Mouse (Mus musculus): ENCODE measurements at regions not wholly inside any gene's neighbourhood (a gene's known extent, or its start where the extent isn't known, plus 50 kb on each side); places are given as distances from the start of the nearest gene placed in this dataset.

DNA sequence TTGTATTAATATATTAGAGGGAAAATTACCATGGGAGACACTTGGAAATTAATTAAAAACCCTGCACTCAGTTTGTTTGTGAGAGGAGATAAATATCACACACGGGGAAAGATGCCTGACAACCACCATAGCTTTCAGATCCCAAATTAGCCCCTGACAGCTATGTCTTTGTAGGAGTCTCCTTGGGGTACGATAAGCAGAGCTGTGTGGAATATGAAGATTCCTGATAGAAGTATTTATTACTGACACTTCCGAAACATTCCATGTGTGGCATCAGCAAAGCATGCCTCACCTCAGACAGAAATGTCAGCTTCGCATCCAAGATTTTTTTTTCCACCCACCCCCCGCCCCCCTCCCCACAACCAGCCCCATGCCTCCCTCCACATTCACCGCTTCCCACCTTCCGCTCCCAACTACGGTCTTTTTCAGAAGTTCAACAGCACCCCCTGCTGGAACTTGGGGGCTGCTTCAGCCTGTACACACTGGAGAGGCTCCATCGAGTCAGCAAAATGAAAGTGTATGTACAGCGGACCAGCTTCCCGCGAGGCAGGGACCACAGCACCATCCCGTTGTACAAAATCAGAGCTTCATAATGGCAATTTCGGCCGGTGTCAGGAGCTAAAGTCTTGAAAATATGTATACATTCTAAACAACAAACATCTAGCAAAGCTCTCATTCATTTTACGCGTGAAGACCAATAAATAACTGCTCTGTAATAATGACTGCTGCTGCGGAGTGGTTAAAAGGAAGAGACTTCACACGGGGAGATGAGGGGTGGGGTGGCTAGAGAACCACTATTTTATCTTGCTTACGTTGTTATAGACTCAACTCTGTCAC is 66.7 kb downstream of the Rwdd3 start:
- ChIA-PET CTCF (interaction anchor here (0.5 to 1.4 kb wide), 16 partner anchors 11 to 863 kb away, joined by 3 to 8 read pairs (median 3); partner anchors contain the start of gene Rwdd3 (in 1 of the 4)), POLR2A (interaction anchor here in 2 of 4 experiments (0.7 kb wide), 2 partner anchors 245 to 1260 kb away, joined by 4 to 5 read pairs; no protein-coding TSS in a partner anchor)

DNA sequence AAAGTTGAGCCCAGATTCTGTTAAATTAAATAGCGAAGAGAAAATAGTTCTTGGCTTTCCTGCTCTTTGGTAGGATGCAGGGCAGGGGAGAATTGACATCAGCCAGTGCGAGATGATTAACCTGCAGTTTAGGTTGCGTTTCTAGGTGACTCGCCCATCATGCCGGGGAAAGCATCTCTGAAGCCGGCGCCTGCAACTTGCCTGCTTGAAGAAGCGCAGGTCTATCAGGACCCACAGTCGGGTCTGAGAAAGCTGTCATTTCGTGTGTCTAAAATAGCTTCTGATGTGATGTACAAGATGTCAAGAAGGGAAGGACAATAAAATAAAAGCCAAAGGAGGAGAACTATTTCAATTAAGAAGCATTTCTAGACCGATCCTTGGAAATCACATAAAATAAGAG is 68.6 kb downstream of the Rwdd3 start:
- ChIA-PET POLR2A (no interaction called here), CTCF (no interaction called here)

DNA sequence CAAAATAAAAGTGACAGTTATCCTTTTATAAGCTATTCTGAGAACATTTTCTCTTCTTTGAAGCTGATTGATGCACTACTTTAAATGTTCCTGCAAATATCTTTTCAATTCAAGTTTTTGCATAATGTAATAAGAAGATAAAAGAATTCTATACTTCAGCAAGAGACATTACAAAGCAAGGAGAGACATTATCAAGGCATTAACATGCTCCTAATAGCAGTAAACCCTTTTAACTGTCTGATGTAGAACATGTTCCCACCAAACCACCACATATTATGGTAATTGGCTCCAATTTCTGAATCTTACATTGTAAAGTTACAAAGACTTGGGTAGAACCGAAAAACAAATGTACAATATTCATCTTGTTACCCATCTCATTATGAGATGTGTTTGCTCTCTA is 69.4 kb downstream of the Rwdd3 start:
- ChIA-PET POLR2A (no interaction called here), CTCF (no interaction called here)

DNA sequence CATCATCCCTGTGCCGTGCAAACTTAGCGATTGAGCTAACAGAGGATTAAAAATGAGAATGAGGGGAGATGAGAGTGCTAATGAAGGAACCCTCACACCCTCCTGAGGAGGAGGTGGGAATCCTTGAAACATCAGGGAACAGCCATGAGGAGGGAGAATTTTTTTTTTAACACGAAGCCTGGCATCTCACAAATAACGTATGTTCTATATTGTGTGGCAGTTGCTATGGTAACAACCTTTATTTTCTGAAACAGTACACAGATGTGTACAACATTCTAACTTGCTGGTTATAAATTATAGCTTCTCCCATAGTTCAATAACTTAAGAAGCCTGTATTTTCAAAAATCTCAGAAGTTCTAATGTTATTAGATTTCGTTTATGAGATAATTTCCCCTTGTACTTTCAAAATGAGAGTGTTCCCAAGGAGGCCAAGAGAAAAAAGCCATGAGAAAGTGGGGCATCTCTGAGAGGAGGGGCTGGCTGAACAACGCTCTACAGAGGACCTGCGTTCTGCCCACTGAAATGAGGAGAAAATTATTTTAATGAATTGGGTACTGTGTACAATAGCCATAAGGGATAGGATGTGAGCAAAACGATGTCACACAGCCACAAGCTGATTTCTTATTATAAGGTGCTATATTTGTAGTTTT is 71.2 kb downstream of the Rwdd3 start:
- ChIA-PET CTCF (no interaction called here), POLR2A (no interaction called here)

DNA sequence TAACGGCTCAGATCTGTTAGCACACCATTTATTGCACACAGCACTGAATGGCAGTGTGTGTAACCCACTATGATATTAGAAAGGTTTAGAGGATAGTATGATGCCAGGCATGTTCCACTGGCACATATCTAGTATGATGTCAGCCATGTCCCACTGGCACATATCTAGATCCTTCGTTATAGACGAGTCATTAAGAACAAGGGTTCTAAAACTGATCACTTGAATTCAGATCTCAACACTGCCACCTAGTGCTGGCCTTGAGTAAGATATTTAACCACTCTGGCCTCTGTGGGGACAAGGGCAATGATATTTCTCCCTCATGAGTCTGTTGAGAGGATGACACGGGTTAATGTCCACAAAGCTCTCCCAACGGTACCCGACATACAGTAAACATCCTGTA is 78.0 kb downstream of the Rwdd3 start:
- POLR2A ChIA-PET = no interaction called here
- CTCF ChIA-PET = no interaction called here

DNA sequence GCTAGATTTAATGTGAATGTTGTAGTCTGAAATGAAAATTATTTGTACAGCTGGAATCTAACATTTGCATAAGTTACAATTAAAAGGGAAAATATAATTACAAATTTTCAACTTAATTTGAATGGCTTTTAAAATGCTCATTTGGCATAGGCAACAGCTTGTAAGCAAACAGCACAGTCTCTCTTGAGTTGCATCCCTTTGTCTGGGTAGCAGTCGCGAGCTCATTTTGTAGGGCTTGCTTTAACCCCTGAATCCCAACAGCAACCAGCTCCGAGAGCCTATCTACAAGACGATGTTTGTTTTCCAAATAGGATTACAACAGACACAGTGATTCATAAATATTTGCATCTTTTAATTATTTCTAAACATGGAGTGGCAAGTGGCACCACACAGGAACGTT is 82.8 kb downstream of the Rwdd3 start:
- CTCF ChIA-PET = interaction anchor here in 1 of 4 experiments (0.6 kb wide), 1 partner anchor 15 kb away, joined by 3 read pairs; no protein-coding TSS in a partner anchor
- POLR2A ChIA-PET = interaction anchor here in 1 of 4 experiments (0.5 kb wide), 1 partner anchor 792 kb away, joined by 7 read pairs; no protein-coding TSS in a partner anchor

DNA sequence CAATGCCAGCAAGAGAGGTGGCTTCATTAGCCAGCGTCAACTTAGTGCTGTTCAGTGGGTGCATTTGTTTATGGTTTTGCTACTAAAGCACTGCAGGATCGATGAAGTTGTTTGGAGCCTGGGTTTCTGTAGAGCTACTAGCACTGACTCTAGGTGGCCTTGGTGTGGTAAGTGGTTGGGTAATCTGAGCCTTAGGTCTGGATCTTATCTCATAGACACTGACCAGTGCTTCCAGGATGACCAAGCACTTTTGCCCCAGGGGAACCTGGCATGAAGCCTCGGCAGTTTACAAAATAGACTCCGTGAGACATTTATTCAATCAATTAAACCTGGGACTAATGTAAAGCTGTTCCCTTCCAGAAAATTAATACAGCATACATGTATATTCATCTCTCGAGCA is 102.8 kb downstream of the Rwdd3 start:
- ChIA-PET POLR2A (no interaction called here), CTCF (no interaction called here)

DNA sequence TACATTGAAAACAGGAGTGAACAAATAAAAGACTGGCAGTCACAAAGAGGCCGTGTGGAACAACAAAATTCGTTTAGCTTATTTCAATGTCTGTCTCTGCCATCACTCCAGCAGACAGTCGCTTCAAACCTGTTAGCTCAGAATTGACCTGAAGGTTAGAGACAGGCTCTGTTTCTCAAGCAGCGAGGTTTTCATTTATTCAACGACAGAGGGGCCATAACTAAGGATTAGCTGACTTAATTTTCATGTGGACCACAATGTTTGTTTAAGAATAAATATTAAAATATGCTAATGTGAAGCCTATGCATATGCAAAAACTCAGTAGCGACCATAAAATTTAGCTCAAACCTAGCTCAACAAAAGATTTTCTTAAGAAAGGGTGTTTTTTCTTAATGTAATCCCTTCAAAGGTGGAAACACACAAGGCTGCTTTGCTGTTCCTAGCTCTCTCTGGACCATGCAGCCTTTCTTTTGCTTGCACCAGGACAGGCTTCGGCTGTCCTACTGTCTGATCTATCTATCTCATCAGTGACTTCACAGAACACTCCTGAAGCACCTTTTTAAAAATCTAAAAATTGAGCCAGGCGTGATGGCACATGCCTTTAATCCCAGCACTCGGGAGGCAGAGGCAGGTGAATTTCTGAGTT is 135.5 kb downstream of the Rwdd3 start:
- CTCF ChIA-PET = no interaction called here
- POLR2A ChIA-PET = no interaction called here

DNA sequence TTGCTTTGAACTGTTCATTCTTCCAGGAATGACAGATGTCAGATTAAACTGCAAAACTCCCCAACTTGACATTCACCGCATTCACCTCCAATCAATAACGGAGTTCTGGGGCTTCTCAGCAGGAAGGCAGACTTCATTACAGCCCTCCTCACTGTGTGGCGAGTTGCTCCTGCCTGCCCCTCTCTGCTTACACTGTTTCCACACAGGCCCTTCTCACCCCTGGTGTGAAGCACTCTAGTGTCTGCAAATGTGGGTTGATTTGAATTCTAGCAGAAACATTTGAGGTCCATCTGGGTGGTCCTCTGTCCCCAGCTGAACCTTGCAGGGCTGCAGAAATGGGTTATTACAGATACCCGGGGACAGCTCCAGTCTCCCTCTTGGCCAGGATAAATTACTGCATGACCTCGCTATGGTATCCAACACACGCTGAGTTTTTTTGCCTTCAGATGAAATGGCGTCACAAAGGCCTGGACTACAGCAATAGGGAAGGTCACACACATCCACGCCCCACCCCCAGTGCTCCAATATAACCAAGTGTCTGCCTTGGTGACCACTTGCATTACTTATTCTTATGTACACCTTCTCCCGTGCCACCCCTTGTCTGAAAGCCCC is 145.8 kb downstream of the Rwdd3 start:
- POLR2A ChIA-PET = no interaction called here
- CTCF ChIA-PET = no interaction called here

DNA sequence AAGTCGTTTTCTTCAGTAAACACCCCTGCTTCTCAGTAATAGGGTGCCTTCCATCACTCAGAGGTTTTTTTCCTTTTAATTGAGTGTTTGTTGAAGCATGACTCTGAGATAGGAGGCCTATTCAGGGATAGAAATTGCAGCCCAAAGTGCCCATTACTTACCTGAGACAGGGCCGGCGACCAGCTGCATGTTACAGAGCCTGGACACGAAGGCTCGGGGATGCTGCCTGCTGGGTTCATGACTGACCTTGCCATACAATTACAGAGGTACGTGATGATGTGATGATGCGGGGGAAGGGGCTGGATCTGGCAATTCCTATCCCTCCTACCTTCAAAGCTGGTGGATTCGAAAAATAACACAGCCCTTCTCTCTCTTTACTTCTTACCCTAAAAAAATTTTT is 146.7 kb downstream of the Rwdd3 start:
- ChIA-PET POLR2A (no interaction called here), CTCF (no interaction called here)

DNA sequence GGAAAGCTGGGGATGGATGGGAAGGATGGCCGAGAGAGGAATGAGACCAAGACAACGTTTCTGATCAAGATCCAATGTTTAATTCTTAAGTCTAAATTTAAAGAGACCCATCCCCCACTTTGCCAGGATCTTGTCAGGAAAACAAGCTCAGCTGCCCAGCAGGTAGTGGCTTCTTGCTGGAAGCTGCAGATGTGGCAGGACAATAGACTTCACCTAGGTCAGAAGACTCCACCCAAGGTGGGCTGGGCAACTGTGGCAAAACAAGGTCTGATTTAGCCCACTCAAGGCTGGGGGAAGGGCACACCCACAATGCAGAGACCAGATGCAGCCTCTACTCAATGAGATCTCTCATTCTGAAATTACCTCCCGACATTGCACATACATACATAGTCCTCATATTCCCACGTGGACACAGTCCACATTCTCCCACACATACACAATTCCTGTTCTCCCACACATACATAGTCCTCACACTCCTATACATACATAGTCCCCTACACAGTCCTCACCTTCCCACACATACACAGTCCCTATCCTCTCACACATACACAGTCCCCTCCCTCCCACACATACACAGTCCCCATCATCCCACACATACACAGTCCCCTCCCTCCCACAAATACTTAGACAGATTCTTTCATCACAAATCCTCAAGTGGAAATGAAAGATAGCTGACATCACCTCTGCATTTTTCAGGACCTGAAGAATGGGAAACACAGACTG is 150.2 kb downstream of the Rwdd3 start:
- CTCF ChIA-PET = no interaction called here
- POLR2A ChIA-PET = no interaction called here

DNA sequence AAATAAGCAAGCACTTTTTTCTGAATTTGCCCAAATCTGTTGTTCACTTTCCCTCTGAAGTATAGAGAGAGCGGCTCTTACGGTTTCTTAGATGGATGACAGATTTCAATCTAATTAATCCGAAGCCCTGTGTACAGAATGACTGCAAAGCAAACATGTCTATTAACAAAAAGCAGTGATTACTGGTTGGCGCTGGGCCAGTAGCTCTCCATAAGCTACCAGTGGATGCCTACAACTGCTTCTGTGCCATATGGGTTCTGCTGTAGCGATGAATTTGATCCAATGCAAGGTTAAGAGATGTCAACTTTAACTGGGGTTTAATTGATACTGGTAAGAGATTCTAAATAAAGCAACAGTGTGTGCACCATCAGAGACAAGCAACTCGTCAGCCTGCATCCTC is 162.3 kb downstream of the Rwdd3 start:
- CTCF ChIA-PET = no interaction called here
- POLR2A ChIA-PET = no interaction called here

DNA sequence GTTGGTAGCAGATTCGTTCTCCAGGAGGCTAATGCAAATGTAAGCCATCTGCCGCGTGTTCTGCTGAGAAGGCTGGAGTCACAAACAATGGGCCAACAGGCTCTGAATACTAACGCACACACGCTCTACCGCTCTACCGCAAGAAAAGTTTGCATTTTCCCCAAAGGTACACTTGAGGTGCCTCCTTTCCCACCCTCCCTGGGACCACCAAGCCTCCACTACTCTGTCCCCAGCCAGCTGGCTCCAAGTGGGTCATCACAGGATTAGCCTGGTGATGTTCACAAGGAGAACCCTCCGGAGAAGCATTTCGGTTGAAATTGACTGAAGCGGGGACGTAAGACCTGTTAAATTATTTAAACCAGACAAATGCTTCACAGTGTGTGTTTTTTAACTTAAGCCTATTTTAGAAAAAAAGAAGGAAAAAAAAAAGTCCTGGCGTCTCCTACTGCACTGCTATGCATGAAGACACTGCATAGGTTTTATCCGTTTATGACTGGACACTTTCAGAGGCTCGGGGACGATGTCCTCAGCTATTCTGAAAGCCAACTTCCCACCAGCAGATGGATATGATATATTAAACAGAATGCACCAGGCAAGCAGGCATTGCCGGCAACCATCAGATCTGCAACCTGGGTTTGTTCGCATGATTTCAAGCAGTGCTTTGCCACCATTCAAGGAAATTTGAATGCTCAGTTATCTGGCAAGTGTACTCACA is 187.8 kb downstream of the Rwdd3 start:
- CTCF ChIA-PET = no interaction called here

DNA sequence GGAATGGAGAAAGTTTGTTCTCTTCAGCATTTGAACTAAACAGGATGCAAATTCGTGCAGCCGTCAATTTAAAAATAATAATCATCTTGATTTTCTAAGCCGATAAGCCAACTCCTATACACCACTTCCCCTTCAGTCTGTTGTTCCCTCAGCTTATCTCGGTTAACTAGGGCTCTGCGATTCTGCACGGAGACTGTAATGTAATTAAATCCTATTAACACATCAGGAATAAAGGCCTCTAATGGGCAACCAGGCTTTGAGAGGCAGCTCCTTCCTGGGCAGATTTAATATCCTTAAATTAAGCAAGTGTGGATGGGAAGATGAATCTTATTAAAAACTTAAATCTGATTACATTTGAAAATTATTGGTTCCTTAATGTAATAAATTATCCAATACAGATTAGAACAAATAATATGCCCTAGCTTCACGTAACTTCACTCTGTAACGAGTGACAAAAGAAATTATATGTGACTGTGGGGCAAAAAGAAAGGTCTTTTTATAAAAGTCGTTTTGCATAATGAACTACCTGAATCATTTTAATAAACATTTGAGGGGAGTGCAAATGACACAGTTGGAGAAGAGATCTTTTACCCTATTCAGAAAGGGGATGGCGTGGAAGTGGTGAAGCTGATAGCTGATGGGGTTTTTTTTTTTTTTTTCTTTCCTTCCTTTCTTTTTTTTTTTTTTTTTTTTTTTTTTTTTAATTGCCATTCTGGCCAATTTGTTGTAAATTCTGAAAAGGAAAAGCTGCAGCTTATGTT is 188.5 kb downstream of the Rwdd3 start:
- POLR2A ChIA-PET = interaction anchor here in 1 of 4 experiments (0.7 kb wide), 1 partner anchor 123 kb away, joined by 5 read pairs; no protein-coding TSS in a partner anchor

More for the DNA sequence above, 187.8 kb downstream of the Rwdd3 start:
- POLR2A ChIA-PET = interaction anchor here in 1 of 4 experiments (0.7 kb wide), 1 partner anchor 122 kb away, joined by 5 read pairs; no protein-coding TSS in a partner anchor

DNA sequence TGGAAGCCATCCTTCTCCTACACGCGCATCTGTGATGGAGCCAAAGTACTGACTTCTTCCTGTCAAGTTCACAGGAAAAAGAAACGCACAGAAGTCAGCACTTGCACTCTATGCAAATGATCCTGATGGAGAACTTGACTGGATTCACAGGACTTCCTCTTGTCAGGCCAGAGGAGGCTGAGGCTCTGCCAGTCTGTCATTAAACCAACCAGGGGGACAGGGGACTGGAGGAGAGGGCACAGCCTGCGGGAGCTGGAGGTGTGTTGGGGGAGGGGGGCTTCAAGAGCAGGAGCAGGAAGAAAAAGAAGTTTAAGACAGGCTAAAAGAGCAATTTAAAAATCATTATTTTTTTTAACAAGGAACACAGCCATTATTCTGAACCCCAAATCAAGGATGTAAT is 189.3 kb downstream of the Rwdd3 start:
- ChIA-PET POLR2A (no interaction called here), CTCF (no interaction called here)

More for the DNA sequence above, 188.5 kb downstream of the Rwdd3 start:
- CTCF ChIA-PET = no interaction called here

DNA sequence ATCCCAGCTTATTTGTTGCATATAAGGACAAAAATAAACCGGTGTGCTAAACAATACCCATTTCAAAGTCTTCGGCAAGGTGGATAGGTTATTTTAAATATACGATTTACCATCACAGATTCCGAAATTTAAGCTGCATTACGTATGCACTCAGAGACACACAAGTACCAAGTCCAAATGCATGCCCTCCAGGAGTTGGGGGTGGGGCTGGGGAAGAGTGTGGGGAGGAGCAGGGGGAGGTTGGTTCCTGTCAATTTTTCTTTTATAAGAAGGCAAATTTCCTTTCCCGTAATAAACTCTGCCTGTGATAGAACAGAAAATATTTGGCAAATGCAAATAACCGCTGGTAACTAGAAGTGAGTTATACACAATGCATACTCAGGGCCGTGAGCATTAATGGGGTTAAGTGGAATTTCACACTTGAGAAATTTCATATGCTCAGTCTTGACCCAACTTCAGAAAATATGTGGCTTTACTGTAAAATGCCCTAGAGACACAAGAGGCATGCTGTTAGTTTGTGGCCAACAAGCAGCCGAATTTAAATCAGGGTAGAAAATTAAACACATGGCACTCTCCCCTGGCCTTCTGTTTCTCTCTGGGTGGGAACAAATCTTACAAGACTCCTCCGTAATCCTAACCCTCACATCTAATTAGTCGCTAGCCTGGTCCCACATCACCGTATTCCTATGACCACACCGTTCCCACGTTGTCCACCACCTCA is 200.6 kb downstream of the Rwdd3 start:
- POLR2A ChIA-PET = interaction anchor here in 1 of 4 experiments (0.7 kb wide), 1 partner anchor 476 kb away, joined by 3 read pairs; no protein-coding TSS in a partner anchor
- CTCF ChIA-PET = no interaction called here

DNA sequence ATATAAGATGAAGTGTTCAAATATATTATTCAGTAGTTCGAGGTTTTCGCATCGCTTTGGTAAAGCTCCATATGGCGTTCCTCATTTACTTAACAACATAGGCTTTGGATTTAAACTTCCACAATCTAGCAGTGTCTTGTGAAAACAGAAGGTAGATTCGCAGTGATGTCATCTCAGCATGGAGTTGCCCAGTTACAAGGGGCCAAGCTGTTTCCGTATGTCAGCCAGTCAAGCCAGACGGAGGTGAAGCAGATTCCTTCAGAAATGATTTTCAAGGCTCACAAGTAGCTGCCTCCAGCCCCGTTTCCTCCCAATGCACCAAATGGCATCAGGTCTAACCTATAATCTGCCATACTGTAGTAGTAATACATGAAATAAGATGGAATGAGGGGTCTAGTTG is 224.6 kb downstream of the Rwdd3 start:
- POLR2A ChIA-PET = interaction anchor here in 1 of 4 experiments (0.6 kb wide), 1 partner anchor 65 kb away, joined by 7 read pairs; no protein-coding TSS in a partner anchor
- CTCF ChIA-PET = no interaction called here
